Mouse (Mus musculus): ENCODE results near the gene Krtcap2. TPM values are rescaled to one million over a fixed set of nuclear protein-coding genes. Genes with fewer than 3 reads are reported as not detected.
"Not testable (repeated sequence)": the region's sequence is repeated elsewhere in the genome, so short reads cannot be mapped to it uniquely, and the experiment has no call there.

Gene Krtcap2
- 100 to 1,000 TPM in 1 of 2 experiments, 10 to 100 TPM in 1; 86.2 to 106 TPM for total RNA-seq (2021)

DNA sequence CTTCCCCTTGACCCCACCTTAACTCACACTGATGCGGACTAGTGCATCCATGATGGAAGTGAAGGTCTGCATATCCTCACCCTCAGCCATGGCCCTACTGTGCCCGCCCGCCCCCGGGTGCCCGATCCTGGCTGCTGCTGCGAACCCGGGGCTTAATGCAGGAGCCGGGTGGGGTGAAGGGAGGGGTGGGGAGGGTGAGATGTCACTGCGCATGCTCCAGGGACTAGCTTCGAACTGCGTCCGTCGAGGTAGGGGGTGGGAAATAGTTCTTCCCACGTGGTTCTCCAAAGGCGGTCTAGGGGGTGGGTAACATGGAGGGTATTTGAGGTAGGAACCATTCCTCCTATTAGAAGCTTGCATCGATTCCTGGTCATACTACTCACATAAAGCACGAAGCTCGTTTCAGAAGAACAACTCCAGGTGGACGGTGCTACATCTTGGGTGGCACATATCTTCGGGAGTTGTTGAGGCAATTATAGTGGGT, at the start of gene Krtcap2:
Krtcap2 (plus strand) TSS at position 279 of the 484 bp plus-strand sequence.
- intact Hi-C loops (cut with DNase I) = loop anchor here (5.0 kb wide), 1 partner anchor 37 kb away; the partner anchor contains the start of gene Efna1
- DNase-seq = peak; percentile 77

- intact Hi-C loops (cut with DNase I) = no loop called here
- DNase-seq = peak; percentile 94
These were observed 49.5 kb upstream of the Krtcap2 start for GRCm38 (mm10) chr3:89195979-89196877.

DNA sequence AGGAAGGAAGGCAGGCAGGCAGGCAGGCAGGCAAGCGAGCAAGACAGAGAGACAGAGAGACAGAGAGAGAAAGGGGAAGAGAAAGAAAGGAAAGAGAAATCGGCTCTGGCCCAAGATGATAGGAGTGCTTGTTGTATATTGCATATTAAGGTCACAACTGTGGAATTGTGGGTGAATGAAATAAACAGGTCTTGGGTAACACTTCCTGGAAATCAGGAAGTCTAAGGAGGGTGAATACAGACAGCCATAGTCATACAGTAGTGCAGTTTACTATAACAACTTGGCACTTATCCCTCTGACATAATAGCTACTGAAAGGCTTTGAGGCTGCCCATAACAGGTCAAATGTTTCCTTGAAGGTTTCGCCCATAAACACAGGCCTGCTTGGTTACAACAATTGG, 45.9 kb upstream of the Krtcap2 start:
- no peak for DNase-seq
- intact Hi-C loops (cut with DNase I) = no loop called here

DNA sequence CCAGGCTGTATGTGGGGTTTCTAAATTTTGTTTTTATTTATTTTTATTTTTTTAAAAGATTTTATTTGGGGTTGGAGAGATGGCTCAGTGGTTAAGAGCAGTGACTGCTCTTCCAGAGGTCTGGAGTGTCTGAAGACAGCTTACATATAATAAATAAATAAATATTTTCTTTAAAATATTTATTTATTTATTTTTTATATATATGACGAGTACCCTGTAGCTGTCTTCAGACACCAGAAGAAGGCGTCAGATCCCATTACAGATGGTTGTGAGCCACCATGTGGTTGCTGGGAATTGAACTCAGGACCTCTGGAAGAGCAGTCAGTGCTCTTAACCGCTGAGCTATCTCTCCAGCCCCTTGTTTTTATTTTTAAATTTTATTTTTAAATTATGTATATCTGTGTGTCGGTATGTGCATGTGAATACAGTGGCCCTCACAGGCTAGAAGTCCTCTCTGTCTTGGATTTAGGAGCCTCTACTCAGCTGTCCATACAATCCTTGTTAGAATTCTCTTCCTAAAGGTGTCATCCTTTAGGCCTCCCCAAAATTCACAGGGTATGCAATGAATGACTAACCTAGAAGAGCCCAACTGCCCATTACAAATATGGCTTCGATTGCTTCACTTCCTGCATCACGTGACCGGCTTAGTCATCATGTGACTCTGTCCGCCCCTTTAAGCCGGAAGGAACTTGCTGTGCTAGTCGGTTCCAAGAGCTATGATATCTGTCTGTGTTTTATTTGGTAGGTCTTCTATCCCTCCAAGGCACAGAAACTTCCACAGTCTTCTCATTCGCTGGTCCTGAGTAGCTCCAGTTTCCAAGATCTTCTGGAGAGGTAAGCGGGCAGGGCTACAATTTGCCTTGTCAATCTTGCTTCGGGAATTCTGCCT, 43.3 kb upstream of the Krtcap2 start, which contains the start of gene Gba:
Gba (plus strand) TSS at position 676 of the 889 bp plus-strand sequence.
- peak; percentile 81 for DNase-seq
- intact Hi-C loops (cut with DNase I) = no loop called here

- no peak for DNase-seq
- intact Hi-C loops (cut with DNase I) = no loop called here
These were observed 42.6 kb upstream of the Krtcap2 start for GRCm38 (mm10) chr3:89203142-89203514.

DNA sequence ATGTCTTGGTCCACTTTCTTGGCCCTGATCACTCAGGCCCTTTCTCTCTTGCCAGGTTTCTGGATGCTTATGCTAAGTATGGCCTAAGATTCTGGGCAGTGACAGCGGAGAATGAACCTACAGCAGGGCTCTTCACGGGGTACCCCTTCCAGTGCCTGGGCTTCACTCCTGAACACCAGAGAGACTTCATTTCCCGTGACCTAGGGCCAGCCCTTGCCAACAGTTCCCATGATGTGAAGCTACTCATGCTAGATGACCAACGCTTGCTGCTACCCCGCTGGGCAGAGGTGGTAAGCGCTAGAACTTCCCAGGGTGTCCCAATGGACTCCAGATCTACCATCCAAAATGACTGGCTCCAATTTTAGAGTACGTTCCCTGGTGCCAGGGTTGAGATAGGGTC, 39.7 kb upstream of the Krtcap2 start:
- DNase-seq = no peak
- intact Hi-C loops (cut with DNase I) = no loop called here

- intact Hi-C loops (cut with DNase I) = no loop called here
- DNase-seq = no peak
These were observed 39.1 kb upstream of the Krtcap2 start for GRCm38 (mm10) chr3:89206695-89207094.

DNA sequence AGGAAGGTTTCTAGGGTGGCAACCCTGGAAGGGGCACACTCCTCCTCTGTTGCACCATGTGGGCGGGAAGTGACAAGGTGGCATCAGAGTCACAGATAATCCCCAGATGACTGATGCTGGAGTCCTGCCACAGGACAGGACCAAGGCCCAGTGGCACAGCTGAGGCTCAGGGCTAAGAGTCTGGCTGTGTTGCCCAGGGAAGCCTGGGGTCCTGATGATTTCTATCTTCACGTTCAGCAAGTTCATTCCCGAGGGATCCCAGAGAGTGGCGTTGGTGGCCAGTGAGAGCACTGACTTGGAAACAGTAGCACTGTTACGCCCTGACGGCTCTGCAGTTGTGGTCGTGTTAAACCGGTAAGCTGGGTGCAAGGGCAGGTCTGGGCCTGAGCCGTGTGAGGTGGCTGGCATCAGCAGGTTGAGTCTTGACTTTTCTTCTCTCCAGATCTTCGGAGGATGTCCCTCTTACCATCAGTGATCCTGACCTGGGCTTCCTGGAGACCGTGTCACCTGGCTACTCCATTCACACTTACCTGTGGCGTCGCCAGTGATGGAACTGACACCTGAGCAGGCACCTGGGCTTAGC, 37.6 kb upstream of the Krtcap2 start:
- intact Hi-C loops (cut with DNase I) = no loop called here
- DNase-seq = no peak

DNA sequence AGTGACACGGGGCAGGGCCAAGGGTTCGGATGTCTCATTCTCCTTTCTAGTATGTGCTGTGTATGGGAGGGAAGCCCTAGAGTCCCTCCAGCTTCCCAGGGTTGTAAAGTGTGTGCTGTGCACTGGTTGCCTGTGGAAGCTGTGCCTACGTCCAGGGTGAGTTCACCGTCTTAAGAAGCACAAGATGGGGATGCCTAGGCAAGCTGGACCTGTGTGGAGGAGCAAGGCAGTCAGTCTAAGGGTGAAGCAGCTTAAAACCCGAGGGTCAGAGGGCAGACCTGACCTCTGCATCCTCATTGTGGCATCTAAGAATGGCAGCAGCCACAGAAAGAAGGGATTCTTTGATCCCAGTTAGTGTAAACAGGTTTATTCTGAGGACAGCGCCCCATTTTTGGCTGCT, 37.0 kb upstream of the Krtcap2 start:
- intact Hi-C loops (cut with DNase I) = no loop called here
- DNase-seq = no peak

- intact Hi-C loops (cut with DNase I) = loop anchor here (5.0 kb wide), 1 partner anchor 117 kb away; the partner anchor contains the start of gene Rusc1
- DNase-seq = no peak
These were observed 36.0 kb upstream of the Krtcap2 start for GRCm38 (mm10) chr3:89209731-89210130.

GRCm38 (mm10) chr3:89210162-89210561, 35.6 kb upstream of the Krtcap2 start:
- intact Hi-C loops (cut with DNase I) = loop anchor here (5.0 kb wide), 1 partner anchor 118 kb away; the partner anchor contains the start of gene Rusc1
- DNase-seq = no peak

- intact Hi-C loops (cut with DNase I) = loop anchor here (5.0 kb wide), 1 partner anchor 118 kb away; the partner anchor contains the start of gene Rusc1
- no peak for DNase-seq
These were observed 35.0 kb upstream of the Krtcap2 start for GRCm38 (mm10) chr3:89210731-89211130.

- peak; percentile 95 for DNase-seq
- intact Hi-C loops (cut with DNase I) = loop anchor here (5.0 kb wide), 1 partner anchor 122 kb away; the partner anchor contains the start of gene Rusc1
These were observed 31.8 kb upstream of the Krtcap2 start for GRCm38 (mm10) chr3:89213803-89214530.

- no peak for DNase-seq
- intact Hi-C loops (cut with DNase I) = loop anchor here (5.0 kb wide), 1 partner anchor 123 kb away; the partner anchor contains the start of gene Rusc1
These were observed 30.9 kb upstream of the Krtcap2 start, which contains the start of gene Thbs3 for GRCm38 (mm10) chr3:89214681-89215411. Gene Thbs3 (plus strand): TSS chr3:89215180.

DNA sequence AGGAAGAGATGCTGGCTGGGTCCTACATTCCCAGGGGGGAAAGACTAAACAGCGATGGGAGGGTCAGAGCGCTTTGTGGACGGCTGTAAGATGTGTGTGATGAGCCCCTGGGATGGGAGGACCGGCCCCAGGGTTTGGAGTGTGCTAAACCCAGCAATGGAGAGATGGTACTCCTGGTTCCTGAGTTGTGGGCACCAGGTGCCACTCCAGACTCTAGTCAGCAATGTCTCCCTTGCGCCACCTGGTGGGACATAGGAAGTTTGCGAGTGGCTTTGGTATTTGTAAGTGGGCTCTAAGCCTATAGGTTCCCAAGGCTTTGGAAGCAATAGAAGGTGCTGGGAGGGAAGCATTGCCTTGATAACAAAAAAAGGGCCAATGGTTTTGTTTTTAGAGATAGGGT, 29.9 kb upstream of the Krtcap2 start:
- intact Hi-C loops (cut with DNase I) = no loop called here
- DNase-seq = peak; percentile 89

DNA sequence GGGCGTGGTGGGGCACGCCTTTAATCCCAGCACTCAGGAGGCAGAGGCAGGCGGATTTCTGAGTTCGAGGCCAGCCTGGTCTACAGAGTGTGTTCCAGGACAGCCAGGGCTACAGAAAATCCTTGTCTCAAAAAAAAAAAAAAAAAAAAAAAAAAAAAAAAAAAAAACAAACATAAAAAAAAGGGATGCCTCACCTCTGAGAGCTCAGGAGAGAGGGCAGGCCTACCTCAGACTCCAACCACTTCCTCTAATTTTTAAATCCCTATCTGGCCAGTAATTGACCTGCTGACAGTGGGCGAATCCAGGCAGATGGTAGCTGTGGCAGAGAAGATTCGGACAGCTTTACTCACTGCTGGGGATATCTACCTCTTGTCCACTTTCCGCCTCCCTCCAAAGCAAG, 29.4 kb upstream of the Krtcap2 start:
- DNase-seq; intact Hi-C loops (cut with DNase I): not testable (repeated sequence)

GRCm38 (mm10) chr3:89218271-89218670, 27.5 kb upstream of the Krtcap2 start:
- intact Hi-C loops (cut with DNase I) = no loop called here
- DNase-seq = no peak

- DNase-seq = no peak
- intact Hi-C loops (cut with DNase I) = no loop called here
These were observed 26.2 kb upstream of the Krtcap2 start for GRCm38 (mm10) chr3:89219546-89219945.

GRCm38 (mm10) chr3:89221167-89221566, 24.6 kb upstream of the Krtcap2 start:
- no peak for DNase-seq
- intact Hi-C loops (cut with DNase I) = no loop called here
